Mouse (Mus musculus) heart, adult 2 months (tissue): Measurements from ENCODE around the gene Pafah1b3.

Experiments used
- CTCF ChIP-seq: fragments of 200-600 bp; IDR thresholded peaks from 2 replicates; pipeline ENCODE4 v1.8.1; 2022; ENCODE audit warnings: antibody characterized with exemption, mild to moderate bottlenecking, moderate library complexity
- EP300 ChIP-seq: fragments of 200-500 bp; IDR thresholded peaks from 2 replicates; pipeline ENCODE4 v1.6.1; 2011; ENCODE audit warnings: low read depth, low read length, control low read depth; ENCODE audit not compliant: insufficient read depth
- POLR2A ChIP-seq: fragments of 200-500 bp; IDR thresholded peaks from 2 replicates; pipeline ENCODE4 v1.6.1; 2011; ENCODE audit warnings: mild to moderate bottlenecking, low read depth, low read length, control low read depth; ENCODE audit not compliant: insufficient read depth

- TF ChIP-seq CTCF: no peak
- no peak for TF ChIP-seq EP300
- no peak for TF ChIP-seq POLR2A
Measured at GRCm38 (mm10) chr7:25246079-25246758, 51.6 kb downstream of the Pafah1b3 start.
